Mouse (Mus musculus) heart, embryonic 14.5 days (tissue): ENCODE data around the gene Smyd1. TPM values are rescaled to one million over a fixed set of nuclear protein-coding genes. Genes with fewer than 3 reads are reported as not detected.

ENCODE experiments used
- ATAC-seq: fragments of 200-750 bp; cut with Nextera tagmentation; 2 replicates; pipeline ENCODE4 v1.8.0; 2017; ENCODE audit warnings: low read depth, moderate TSS enrichment; ENCODE audit not compliant: insufficient number of reproducible peaks, insufficient read depth, low FRiP score
- H3K27ac ChIP-seq, 2 experiments: fragments of 200-500 bp in 1 of 2; fragments of 300-500 bp in 1 of 2; sonication (generic) in 1 of 2; replicated peaks in 1 of 2; 2 replicates each; pipeline ENCODE4 v1.5.1; 2012 to 2014; ENCODE audit warnings: low read depth in 2 of 2, low read length in 2 of 2, control low read depth in 1 of 2, mild to moderate bottlenecking in 1 of 2, mixed read lengths in 1 of 2; ENCODE audit not compliant: control insufficient read depth in 1 of 2, insufficient read depth in 1 of 2
- H3K27me3 ChIP-seq: fragments of 300-500 bp; sonication (generic); 2 replicates; pipeline ENCODE4 v1.6.1; 2014; ENCODE audit warnings: mild to moderate bottlenecking, low read length, control low read depth; ENCODE audit not compliant: control insufficient read depth, insufficient read depth
- H3K36me3 ChIP-seq: fragments of 300-500 bp; sonication (generic); 2 replicates; pipeline ENCODE4 v1.6.1; 2014; ENCODE audit warnings: mild to moderate bottlenecking, control low read depth, low read length, mixed read lengths; ENCODE audit not compliant: control insufficient read depth, insufficient read depth
- H3K4me1 ChIP-seq, 2 experiments: fragments of 200-500 bp in 1 of 2; fragments of 300-500 bp in 1 of 2; sonication (generic) in 1 of 2; 2 replicates each; pipeline ENCODE4 v1.6.1; 2012 to 2014; ENCODE audit warnings: low read length in 2 of 2, control low read depth in 1 of 2, mixed read lengths in 1 of 2; ENCODE audit not compliant: control insufficient read depth in 2 of 2, insufficient read depth in 2 of 2
- H3K4me2 ChIP-seq: fragments of 300-500 bp; sonication (generic); 2 replicates; pipeline ENCODE4 v1.6.1; 2014; ENCODE audit warnings: mild to moderate bottlenecking, low read length
- H3K4me3 ChIP-seq, 2 experiments: fragments of 200-500 bp in 1 of 2; fragments of 300-500 bp in 1 of 2; sonication (generic) in 1 of 2; 2 replicates each; pipeline ENCODE4 v1.5.1; 2012 to 2014; ENCODE audit warnings: low read length in 2 of 2, mild to moderate bottlenecking in 2 of 2, control low read depth in 1 of 2, low read depth in 1 of 2, moderate library complexity in 1 of 2; ENCODE audit not compliant: control insufficient read depth in 1 of 2, insufficient read depth in 1 of 2
- H3K9ac ChIP-seq: fragments of 300-500 bp; sonication (generic); 2 replicates; pipeline ENCODE4 v1.6.1; 2014; ENCODE audit warnings: mild to moderate bottlenecking, low read length
- H3K9me3 ChIP-seq: fragments of 300-500 bp; sonication (generic); 2 replicates; pipeline ENCODE4 v1.6.1; 2016; ENCODE audit warnings: low read length, control low read depth; ENCODE audit not compliant: control insufficient read depth
- WGBS: fragments of 180-500 bp; shearing (Covaris S2); extraction: QIAGEN DNeasy Blood & Tissue Kit; methylation state at CpG from one replicate; pipeline ENCODE4 v1.1.7; 2014; 5-methylcytosine and 5-hydroxymethylcytosine counted together
- polyA plus RNA-seq: library from polyadenylated mRNA; unstranded; fragments of >200 nt; fragmentation: Nextera tagmentation; extraction: Ambion mirVana; gene quantifications from 2 replicates; pipeline ENCODE4 v1.2.1, GENCODE M21; 2014

The Smyd1 gene
- polyA plus RNA-seq, 1 experiment from 2014 or later: 147 TPM

DNA sequence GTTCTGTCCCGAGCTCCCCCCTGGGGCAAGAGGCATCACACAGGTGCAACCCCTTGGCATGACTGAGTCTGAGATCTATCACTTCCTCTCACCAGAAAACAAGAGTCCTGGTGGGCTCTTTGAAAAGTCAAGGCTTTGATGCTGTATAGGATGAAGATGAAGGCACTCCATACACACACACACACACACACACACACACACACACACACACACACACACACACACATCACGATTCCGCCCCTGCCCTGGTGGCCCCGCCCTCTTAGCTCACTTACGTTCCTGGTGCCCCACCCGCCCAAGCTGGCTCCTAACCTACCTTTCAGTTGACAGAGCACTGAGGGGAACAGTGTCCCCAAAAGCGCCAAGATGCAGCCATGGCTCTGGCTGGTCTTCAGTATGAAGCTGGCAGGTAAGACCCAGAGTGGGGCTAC, 473 bp upstream of the Smyd1 start, which contains the start of gene Cd8b1:
TSS of gene Cd8b1 (plus strand) at position 298 of the 431 bp plus-strand sequence.
- 68% methylated on average over 7 of the region's 7 CpGs for whole genome bisulfite sequencing
- no peaks in the 10 kb centered on the region for H3K27me3 ChIP-seq
- H3K4me2 ChIP-seq: no peak within 1 kb of the TSS
- H3K9me3 ChIP-seq: no peaks in the 10 kb centered on the region
- H3K36me3 ChIP-seq: no peaks in the 10 kb centered on the region
- ATAC-seq: no peak
- no peak within 1 kb of the TSS for H3K9ac ChIP-seq
- H3K27ac ChIP-seq: no peak within 1 kb of the TSS
- no peak within 1 kb of the TSS for H3K4me3 ChIP-seq
- no peaks in the 10 kb centered on the region for H3K4me1 ChIP-seq

DNA sequence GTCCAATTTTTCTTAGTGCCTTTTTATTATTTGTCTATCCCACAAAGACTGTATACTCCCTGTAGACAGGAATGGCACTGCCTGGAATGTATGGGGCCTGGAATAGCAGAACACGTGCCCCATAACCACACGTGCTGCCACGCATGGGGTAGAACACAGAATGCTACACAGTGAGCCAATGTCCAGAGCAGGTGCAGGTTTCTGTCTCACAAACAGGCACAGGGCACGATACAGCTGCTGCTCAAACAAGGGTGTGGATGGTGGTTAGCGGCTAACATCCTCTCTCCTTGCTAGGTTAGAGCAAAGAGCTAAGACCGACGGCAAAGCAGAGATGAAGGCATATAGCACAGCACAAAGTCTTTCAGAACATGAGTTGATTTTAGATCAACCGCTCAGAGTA, 14.5 kb downstream of the Smyd1 start:
- Histone ChIP-seq H3K4me1 (no peaks in the 10 kb centered on the region), H3K4me3 (no peak overlapping the region), H3K4me2 (no peak overlapping the region), H3K9ac (no peak overlapping the region), H3K27ac (no peak overlapping the region), H3K27me3 (no peaks in the 10 kb centered on the region), H3K36me3 (no peaks in the 10 kb centered on the region), H3K9me3 (no peaks in the 10 kb centered on the region)
- no peak for ATAC-seq
- 80% methylated on average over 8 of the region's 8 CpGs for WGBS

GRCm38 (mm10) chr6:71302097-71302731, 19.8 kb downstream of the Smyd1 start:
- 60% methylated on average over 6 of the region's 6 CpGs for WGBS
- ATAC-seq: no peak
- Histone ChIP-seq H3K9me3 (no peaks in the 10 kb centered on the region), H3K4me2 (no peak overlapping the region), H3K4me1 (no peaks in the 10 kb centered on the region), H3K27ac (no peak overlapping the region), H3K27me3 (no peaks in the 10 kb centered on the region), H3K36me3 (no peaks in the 10 kb centered on the region), H3K4me3 (no peak overlapping the region), H3K9ac (no peak overlapping the region)

- Histone ChIP-seq H3K9ac (no peak overlapping the region), H3K27ac (no peak overlapping the region), H3K4me2 (no peak overlapping the region), H3K4me3 (no peak overlapping the region), H3K27me3 (no peaks in the 10 kb centered on the region), H3K36me3 (no peaks in the 10 kb centered on the region), H3K9me3 (no peaks in the 10 kb centered on the region), H3K4me1 (no peaks in the 10 kb centered on the region)
- ATAC-seq: no peak
- 52% methylated on average over 3 of the region's 3 CpGs for WGBS
These were observed 23.3 kb downstream of the Smyd1 start for GRCm38 (mm10) chr6:71298751-71299150.

DNA sequence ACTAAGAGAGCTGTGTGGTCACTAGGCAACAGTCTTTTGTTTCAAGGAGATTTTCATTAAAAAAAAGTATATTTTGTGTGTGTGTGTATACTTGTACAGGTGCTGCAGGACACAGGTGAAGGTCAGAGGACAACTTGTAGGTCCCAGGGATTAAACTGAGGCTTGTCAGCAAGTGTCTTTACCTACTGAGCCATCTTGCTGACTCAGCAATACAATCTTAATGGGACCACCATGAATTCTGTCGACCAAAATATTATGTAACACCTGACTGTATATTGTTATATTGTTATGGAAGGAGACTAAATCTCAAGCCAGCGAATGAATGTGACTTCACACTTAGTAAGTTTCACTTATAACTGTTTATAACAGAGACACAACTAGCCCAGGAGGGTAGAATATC, 24.0 kb downstream of the Smyd1 start:
- no peak for ATAC-seq
- 63% methylated on average over 2 of the region's 2 CpGs for WGBS
- H3K27ac ChIP-seq: no peak overlapping the region
- no peaks in the 10 kb centered on the region for H3K27me3 ChIP-seq
- no peak overlapping the region for H3K4me2 ChIP-seq
- no peaks in the 10 kb centered on the region for H3K36me3 ChIP-seq
- no peaks in the 10 kb centered on the region for H3K9me3 ChIP-seq
- no peak overlapping the region for H3K9ac ChIP-seq
- no peaks in the 10 kb centered on the region for H3K4me1 ChIP-seq
- H3K4me3 ChIP-seq: no peak overlapping the region

DNA sequence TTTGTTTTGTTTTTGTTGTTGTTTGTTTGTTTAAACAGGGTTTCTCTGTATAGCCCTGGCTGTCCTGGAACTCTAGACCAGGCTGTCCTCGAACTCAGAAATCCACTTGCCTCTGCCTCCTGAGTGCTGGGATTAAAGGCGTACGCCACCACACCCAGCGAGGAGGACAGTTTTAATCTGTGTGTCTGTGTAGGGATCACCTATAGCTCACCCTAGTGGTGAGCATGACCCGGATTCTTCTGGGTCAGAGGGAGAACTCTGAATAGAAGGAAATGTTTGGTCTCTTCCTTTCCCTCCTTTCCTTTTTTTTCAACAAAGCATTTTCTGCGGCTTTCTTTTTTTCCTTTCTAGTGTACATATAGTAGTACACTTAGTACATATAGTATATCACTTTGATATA, 26.7 kb downstream of the Smyd1 start:
- no peak for ATAC-seq
- no peak overlapping the region for H3K27ac ChIP-seq
- H3K36me3 ChIP-seq: no peaks in the 10 kb centered on the region
- no peaks in the 10 kb centered on the region for H3K9me3 ChIP-seq
- H3K4me2 ChIP-seq: no peak overlapping the region
- WGBS: 66% methylated on average over 6 of the region's 6 CpGs
- no peaks in the 10 kb centered on the region for H3K4me1 ChIP-seq
- H3K4me3 ChIP-seq: no peak overlapping the region
- H3K27me3 ChIP-seq: no peaks in the 10 kb centered on the region
- H3K9ac ChIP-seq: no peak overlapping the region

DNA sequence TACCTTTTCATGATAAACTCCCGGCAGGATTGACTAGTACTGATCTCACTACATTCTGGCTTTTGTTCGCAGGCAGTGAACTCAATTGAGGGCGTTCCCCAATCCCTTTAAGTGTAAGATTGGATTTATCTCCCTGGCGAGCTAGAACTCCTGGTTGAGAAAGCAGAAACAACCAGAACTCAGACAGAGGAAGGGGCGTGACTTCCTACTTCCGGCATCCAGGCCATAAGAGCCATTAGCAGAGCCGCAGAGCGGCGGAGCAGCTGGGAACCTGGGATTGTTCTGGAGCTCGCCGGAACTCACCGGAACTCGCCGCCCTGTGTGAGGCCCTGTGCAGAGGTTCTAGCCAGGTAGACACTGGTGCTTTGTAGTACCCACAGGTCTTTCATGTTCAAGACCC, 28.5 kb downstream of the Smyd1 start:
- WGBS: 77% methylated on average over 14 of the region's 14 CpGs
- no peaks in the 10 kb centered on the region for H3K4me1 ChIP-seq
- no peak overlapping the region for H3K4me2 ChIP-seq
- 0 out of 2 replicates have a peak, but pooled peaks cover 5% of the 10 kb centered on the region for H3K9me3 ChIP-seq
- H3K27ac ChIP-seq: no peak overlapping the region
- H3K36me3 ChIP-seq: no peaks in the 10 kb centered on the region
- H3K9ac ChIP-seq: no peak overlapping the region
- no peaks in the 10 kb centered on the region for H3K27me3 ChIP-seq
- no peak for ATAC-seq
- H3K4me3 ChIP-seq: no peak overlapping the region

GRCm38 (mm10) chr6:71279418-71279817, 42.6 kb downstream of the Smyd1 start:
- Histone ChIP-seq H3K27me3 (no peaks in the 10 kb centered on the region), H3K4me3 (no peak overlapping the region), H3K27ac (no peak overlapping the region), H3K9ac (no peak overlapping the region), H3K4me1 (0 out of 4 replicates have a peak, but pooled peaks cover 0 to under 1% of the 10 kb centered on the region in 2 experiments), H3K4me2 (no peak overlapping the region), H3K9me3 (no peaks in the 10 kb centered on the region), H3K36me3 (peaks cover 21% of the 10 kb centered on the region)
- ATAC-seq: no peak
- 47% methylated on average over 1 of the region's 1 CpGs for whole genome bisulfite sequencing
